Mouse (Mus musculus) hindbrain, embryonic 13.5 days (tissue): ENCODE results near the gene Lcn9. TPM values are rescaled to one million over a fixed set of nuclear protein-coding genes. Genes with fewer than 3 reads are reported as not detected.

ENCODE experiments used
- ATAC-seq: fragments of 200-750 bp; cut with Nextera tagmentation; 2 replicates; pipeline ENCODE4 v1.8.0; 2017; ENCODE audit warnings: moderate TSS enrichment; ENCODE audit not compliant: low FRiP score
- H3K27ac ChIP-seq: fragments of 300-500 bp; sonication (generic); 2 replicates; pipeline ENCODE4 v1.5.1; 2015; ENCODE audit warnings: inconsistent platforms, mild to moderate bottlenecking, moderate library complexity
- H3K27me3 ChIP-seq: fragments of 300-500 bp; sonication (generic); 2 replicates; pipeline ENCODE4 v1.6.1; 2015; ENCODE audit warnings: mild to moderate bottlenecking, inconsistent platforms
- H3K36me3 ChIP-seq: fragments of 300-500 bp; sonication (generic); 2 replicates; pipeline ENCODE4 v1.6.1; 2015; ENCODE audit warnings: mild to moderate bottlenecking, inconsistent platforms
- H3K4me1 ChIP-seq: fragments of 300-500 bp; sonication (generic); replicated peaks from 2 replicates; pipeline ENCODE4 v1.6.1; 2015; ENCODE audit warnings: inconsistent platforms
- H3K4me2 ChIP-seq: fragments of 300-500 bp; sonication (generic); 2 replicates; pipeline ENCODE4 v1.6.1; 2015; ENCODE audit warnings: inconsistent platforms, mild to moderate bottlenecking, moderate library complexity
- H3K4me3 ChIP-seq: fragments of 300-500 bp; sonication (generic); 2 replicates; pipeline ENCODE4 v1.5.1; 2015; ENCODE audit warnings: mild to moderate bottlenecking, inconsistent platforms
- H3K9ac ChIP-seq: fragments of 300-500 bp; sonication (generic); 2 replicates; pipeline ENCODE4 v1.6.1; 2015; ENCODE audit warnings: mild to moderate bottlenecking, inconsistent platforms
- H3K9me3 ChIP-seq: fragments of 300-500 bp; sonication (generic); 2 replicates; pipeline ENCODE4 v1.6.1; 2016; ENCODE audit warnings: inconsistent platforms
- WGBS: fragments of 180-500 bp; shearing (Covaris S2); methylation state at CpG from one replicate; pipeline ENCODE4 v1.1.7; 2015; 5-methylcytosine and 5-hydroxymethylcytosine counted together
- polyA plus RNA-seq: library from polyadenylated mRNA; unstranded; fragments of >200 nt; fragmentation: Nextera tagmentation; extraction: Ambion mirVana; gene quantifications from 2 replicates; pipeline ENCODE4 v1.2.1, GENCODE M21; 2015

The Lcn9 gene
- polyA plus RNA-seq, 1 experiment from 2014 or later: not detected

DNA sequence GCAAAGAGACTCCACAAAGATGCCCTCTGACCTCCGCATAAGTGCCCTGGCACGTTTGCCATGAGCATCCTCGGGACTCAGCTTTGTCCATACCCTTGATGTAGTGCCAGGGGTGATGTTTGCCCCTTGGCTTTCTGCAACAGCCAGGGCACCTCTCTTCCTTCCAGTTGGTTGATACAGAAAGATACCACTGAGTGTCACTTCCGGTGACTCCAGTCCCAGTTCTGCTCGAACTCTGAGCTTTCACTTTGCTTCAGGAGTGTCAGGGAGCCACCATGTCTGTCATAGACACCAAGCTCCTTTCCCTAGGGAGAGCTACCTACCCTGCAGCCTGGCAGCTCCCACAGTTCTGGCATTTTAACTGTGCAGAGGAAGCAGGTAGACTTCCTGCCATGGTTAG lies 31.0 kb downstream of the Lcn9 start:
- 70% methylated on average over 5 of the region's 5 CpGs for WGBS

DNA sequence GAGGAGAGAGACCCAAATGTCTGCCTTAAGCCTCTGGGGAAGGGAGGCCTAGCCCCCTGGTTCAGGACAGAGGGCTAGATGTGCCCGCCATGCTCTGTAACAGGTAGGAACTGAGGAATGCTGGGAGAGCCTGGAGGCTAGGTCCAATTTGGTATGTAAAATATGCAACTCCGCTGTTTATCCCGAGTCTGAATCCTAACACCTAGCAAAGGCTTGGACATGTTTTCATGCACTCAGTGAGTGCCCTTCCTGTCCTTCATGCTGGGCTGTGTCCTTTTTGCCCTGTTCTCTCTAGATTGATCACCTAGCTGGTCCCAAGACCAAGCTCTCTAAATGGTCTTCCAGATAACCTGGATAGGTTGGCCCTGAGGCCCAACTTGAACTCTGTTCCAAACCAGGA lies 36.9 kb downstream of the Lcn9 start:
- no peak for ATAC-seq

More for the DNA sequence above, 31.0 kb downstream of the Lcn9 start:
- Histone ChIP-seq H3K4me2 (no peak overlapping the region), H3K27me3 (no peaks in the 10 kb centered on the region), H3K4me3 (no peak overlapping the region), H3K4me1 (no peaks in the 10 kb centered on the region; the same call in 1 of the 2 replicates), H3K27ac (no peak overlapping the region), H3K9ac (no peak overlapping the region), H3K36me3 (no peaks in the 10 kb centered on the region), H3K9me3 (no peaks in the 10 kb centered on the region)
- ATAC-seq: no peak

DNA sequence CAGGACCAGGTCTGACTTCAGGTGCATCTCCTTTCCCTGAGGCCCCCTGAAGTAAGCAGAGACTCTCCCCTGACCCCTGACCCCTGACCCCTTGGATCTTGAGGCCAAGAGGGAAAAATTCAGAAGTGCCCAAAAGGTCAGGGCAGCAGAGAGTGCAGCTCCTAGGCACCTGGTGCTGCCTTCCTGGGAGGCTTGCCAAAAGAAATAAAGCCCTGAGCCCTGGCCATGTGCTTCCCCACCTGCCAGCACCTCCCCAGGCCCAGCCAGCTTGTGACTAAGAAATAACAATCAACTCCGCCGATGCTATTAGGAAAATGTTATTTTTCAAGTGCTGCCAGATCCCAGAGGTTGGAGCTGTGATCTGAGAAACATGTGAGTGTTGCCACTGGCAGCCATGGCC lies 39.1 kb downstream of the Lcn9 start:
- H3K9me3 ChIP-seq: no peaks in the 10 kb centered on the region
- no peak overlapping the region for H3K4me3 ChIP-seq
- peaks cover 43% of the 10 kb centered on the region for H3K27me3 ChIP-seq
- no peak overlapping the region for H3K9ac ChIP-seq
- WGBS: 73% methylated on average over 2 of the region's 2 CpGs
- ATAC-seq: no peak
- peaks cover 44% of the 10 kb centered on the region for H3K4me1 ChIP-seq
- H3K4me2 ChIP-seq: no peak overlapping the region
- H3K36me3 ChIP-seq: no peaks in the 10 kb centered on the region
- no peak overlapping the region for H3K27ac ChIP-seq

More for the DNA sequence above, 36.9 kb downstream of the Lcn9 start:
- H3K9me3 ChIP-seq: no peaks in the 10 kb centered on the region
- H3K9ac ChIP-seq: no peak overlapping the region
- 89% methylated on average over 3 of the region's 3 CpGs for WGBS
- H3K27ac ChIP-seq: no peak overlapping the region
- H3K4me1 ChIP-seq: peaks cover 27% of the 10 kb centered on the region
- H3K4me3 ChIP-seq: no peak overlapping the region
- H3K36me3 ChIP-seq: no peaks in the 10 kb centered on the region
- H3K4me2 ChIP-seq: no peak overlapping the region
- H3K27me3 ChIP-seq: peaks cover 27% of the 10 kb centered on the region

DNA sequence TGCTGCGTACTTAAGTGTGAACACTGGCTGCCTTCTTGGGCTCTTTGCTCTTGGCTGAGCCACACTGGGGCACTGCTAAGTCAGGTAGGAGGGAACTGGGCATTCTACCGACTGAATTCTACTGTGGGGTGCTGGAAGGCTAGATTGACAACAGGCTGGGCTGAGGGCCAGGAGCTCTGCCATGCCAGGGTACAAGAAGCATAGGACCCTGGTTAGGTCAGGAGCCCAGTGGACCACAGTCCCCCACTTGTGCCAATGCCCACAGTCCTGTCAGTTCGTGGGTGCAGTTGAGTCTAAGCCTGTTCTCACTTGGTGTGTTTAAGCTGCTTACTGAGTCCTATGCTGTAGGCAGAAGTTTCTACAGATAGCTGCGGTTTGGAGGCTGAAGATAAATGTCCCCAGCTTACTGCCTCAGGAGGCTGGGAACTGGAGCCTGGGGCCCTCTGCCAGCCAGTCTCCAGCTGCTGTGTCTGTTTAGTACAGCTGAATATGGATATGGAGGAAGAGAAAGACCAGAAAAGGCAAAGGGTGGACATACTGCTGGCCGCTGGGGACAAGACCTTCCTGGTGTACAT lies 39.8 kb downstream of the Lcn9 start:
- H3K27ac ChIP-seq: no peak overlapping the region
- no peaks in the 10 kb centered on the region for H3K9me3 ChIP-seq
- H3K27me3 ChIP-seq: peaks cover 43% of the 10 kb centered on the region
- H3K4me2 ChIP-seq: peak overlapping the region; percentile 97
- no peaks in the 10 kb centered on the region for H3K36me3 ChIP-seq
- peaks cover 44% of the 10 kb centered on the region for H3K4me1 ChIP-seq
- H3K9ac ChIP-seq: no peak overlapping the region
- peak overlapping the region; percentile 57 for H3K4me3 ChIP-seq
- WGBS: 69% methylated on average over 5 of the region's 5 CpGs
- ATAC-seq: no peak

DNA sequence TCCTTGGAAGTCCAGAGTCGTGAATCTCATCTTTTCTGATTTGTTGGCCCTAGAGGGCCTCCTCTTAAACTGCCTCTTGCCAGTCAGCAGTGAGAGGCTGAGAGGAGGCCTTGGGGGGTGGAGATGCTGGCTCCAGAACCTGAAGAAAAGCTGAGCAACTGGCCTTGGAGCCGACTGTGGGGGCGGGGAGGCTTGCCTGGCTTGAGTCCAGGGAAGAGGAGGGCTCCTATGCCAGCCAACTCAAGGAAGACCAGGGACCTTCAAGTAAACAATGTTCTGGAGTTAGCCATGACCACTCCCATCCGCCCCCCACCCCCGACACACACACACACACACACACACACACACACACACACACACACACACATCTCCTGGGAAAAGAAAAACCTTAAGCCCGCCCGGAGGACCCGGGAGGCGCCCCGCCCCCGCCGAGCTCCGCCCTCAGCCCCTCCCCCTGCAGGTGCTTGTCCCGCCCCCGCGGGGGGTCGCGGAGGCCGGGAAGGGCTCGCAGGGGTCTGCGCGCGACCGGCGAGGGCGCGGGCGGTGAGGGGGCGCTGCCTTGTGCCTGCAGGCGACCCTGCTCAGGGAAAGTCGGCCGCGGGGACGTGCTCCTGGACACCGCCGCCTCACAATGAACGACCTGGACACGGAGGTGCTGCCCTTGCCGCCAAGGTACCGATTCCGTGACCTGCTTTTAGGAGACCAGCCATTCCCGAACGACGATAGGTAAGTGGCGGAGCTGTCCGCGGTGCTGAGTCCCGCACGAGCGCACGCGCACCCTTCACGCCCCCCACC lies 40.6 kb downstream of the Lcn9 start, which contains the start of gene Kcnt1:
Kcnt1 (plus strand) TSS at position 398 of the 795 bp plus-strand sequence.
- Histone ChIP-seq H3K36me3 (no peaks in the 10 kb centered on the region), H3K4me1 (peaks cover 44% of the 10 kb centered on the region), H3K27ac (no peak within 1 kb of the TSS), H3K9me3 (no peaks in the 10 kb centered on the region), H3K27me3 (peaks cover 43% of the 10 kb centered on the region), H3K9ac (peak within 1 kb of the TSS; percentile 74), H3K4me3 (peak within 1 kb of the TSS; percentile 57), H3K4me2 (peak within 1 kb of the TSS; percentile 97)
- peak; percentile 62; the same call in 1 of the 2 replicates for ATAC-seq
- under 1% methylated on average over 45 of the region's 53 CpGs for WGBS

DNA sequence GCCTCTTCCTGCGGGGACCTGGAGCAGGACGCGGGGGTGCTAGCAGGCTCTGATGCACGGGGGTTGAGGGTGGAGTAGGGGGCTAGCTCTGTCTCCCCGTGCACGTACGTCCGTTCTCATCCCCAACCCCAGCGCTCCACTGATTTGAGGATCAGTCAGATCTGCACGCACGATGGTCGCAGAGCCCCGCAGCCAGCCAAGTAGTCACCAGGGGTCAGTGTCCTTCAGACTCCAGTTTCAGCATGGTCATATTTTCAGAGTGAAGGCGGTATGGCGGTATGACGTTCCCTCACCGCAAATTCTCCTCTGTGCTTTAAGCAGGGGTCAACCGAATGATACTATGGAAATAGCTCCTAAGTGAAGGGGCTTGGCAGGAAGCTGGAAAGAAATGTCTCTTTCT lies 41.3 kb downstream of the Lcn9 start:
- no peak for ATAC-seq
- 4% methylated on average over 18 of the region's 18 CpGs for WGBS
- Histone ChIP-seq H3K9me3 (no peaks in the 10 kb centered on the region), H3K27ac (no peak overlapping the region), H3K27me3 (peaks cover 43% of the 10 kb centered on the region), H3K4me3 (peak overlapping the region; percentile 57), H3K36me3 (no peaks in the 10 kb centered on the region), H3K9ac (peak overlapping the region; percentile 74), H3K4me2 (peak overlapping the region; percentile 97), H3K4me1 (peaks cover 44% of the 10 kb centered on the region)

DNA sequence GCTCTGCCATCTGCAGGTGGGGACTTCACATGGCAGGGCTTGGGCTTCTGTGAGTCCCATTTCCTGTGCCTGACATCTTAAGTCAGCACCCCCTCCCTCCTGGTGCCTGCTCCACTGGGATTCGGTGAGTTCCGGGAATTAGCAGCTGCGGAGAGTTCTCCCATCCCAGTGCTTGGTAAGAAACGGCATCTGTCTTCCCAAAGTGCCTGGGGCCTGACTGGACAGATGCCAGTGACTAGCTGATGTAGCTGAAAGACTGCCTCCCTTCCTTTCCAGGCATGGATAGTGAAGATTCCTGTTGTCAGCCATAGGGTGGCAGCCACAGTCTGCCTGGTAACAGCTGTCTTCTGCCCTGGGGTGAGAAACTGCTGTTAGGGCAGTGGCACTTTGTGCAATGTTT lies 42.5 kb downstream of the Lcn9 start:
- Histone ChIP-seq H3K9me3 (no peaks in the 10 kb centered on the region), H3K27me3 (peaks cover 43% of the 10 kb centered on the region), H3K9ac (no peak overlapping the region), H3K4me1 (peaks cover 44% of the 10 kb centered on the region), H3K4me2 (no peak overlapping the region), H3K4me3 (no peak overlapping the region), H3K27ac (peak overlapping the region; percentile 18; the same call in 1 of the 2 replicates), H3K36me3 (no peaks in the 10 kb centered on the region)
- ATAC-seq: peak; percentile 30; the same call in 1 of the 2 replicates
- WGBS: 14% methylated on average over 4 of the region's 4 CpGs

DNA sequence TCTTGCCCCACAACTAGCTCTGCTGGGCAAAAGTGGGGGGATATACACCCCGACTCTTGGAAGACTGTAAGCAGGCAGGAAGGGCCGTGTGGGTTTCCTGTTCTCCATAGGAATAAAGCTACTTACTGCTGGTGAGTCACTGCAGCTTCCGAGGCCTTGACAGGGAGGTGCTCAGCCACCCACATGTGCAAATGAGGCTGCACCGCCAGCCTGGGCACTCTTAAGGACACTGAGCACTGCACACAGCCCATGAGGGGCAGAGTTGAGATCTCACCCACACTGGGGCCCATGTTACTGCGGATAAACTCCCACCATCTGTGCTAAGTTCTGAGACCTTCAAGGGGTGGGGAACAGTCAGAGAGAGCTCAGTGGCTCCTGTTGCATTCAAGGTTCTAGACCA lies 43.7 kb downstream of the Lcn9 start:
- Histone ChIP-seq H3K36me3 (no peaks in the 10 kb centered on the region), H3K4me1 (peaks cover 44% of the 10 kb centered on the region), H3K9me3 (no peaks in the 10 kb centered on the region), H3K4me3 (no peak overlapping the region), H3K9ac (no peak overlapping the region), H3K27me3 (peaks cover 43% of the 10 kb centered on the region), H3K27ac (no peak overlapping the region), H3K4me2 (no peak overlapping the region)
- no peak for ATAC-seq
- WGBS: 63% methylated on average over 5 of the region's 5 CpGs

Other genes with a start within 250 kb of the Lcn9 start
- gene Mamdc4, start 248.3 kb upstream of the Lcn9 start, polyA plus RNA-seq: 2.3 and 2.6 TPM in 2 replicates
- gene Phpt1, start 247.9 kb upstream of the Lcn9 start, polyA plus RNA-seq: 179 and 182 TPM in 2 replicates
- gene Ajm1, start 241.4 kb upstream of the Lcn9 start, polyA plus RNA-seq: 8.1 and 8.2 TPM in 2 replicates
- 67.9 and 75.5 TPM in 2 replicates for gene Rabl6, start 214.6 kb upstream of the Lcn9 start, polyA plus RNA-seq
- 0.21 and 0.25 TPM in 2 replicates for gene Ccdc183, start 205.5 kb upstream of the Lcn9 start, polyA plus RNA-seq
- gene Tmem141, start 201.1 kb upstream of the Lcn9 start, polyA plus RNA-seq: 35.0 and 42.2 TPM in 2 replicates
- 2.5 and 3.3 TPM in 2 replicates for gene Fcna, start 195.1 kb upstream of the Lcn9 start, polyA plus RNA-seq
- gene Lcn8, start 170.0 kb upstream of the Lcn9 start, polyA plus RNA-seq: not detected in 2 replicates
- gene Lcn5, start 165.2 kb upstream of the Lcn9 start, polyA plus RNA-seq: not detected in 2 replicates
- not detected in 2 replicates for gene Lcn6, start 146.4 kb upstream of the Lcn9 start, polyA plus RNA-seq
- gene Lcn10, start 140.4 kb upstream of the Lcn9 start, polyA plus RNA-seq: not detected in 2 replicates
- not detected in 2 replicates for gene Obp2a, start 123.1 kb upstream of the Lcn9 start, polyA plus RNA-seq
- gene Bmyc, start 116.4 kb upstream of the Lcn9 start, polyA plus RNA-seq: 126 and 129 TPM in 2 replicates
- not detected in 2 replicates for gene Obp2b, start 86.1 kb upstream of the Lcn9 start, polyA plus RNA-seq
- not detected in 2 replicates for gene Lcn3, start 57.6 kb upstream of the Lcn9 start, polyA plus RNA-seq
- not detected in 2 replicates for gene Lcn11, start 46.1 kb upstream of the Lcn9 start, polyA plus RNA-seq
- gene Gm13539, start 40.9 kb upstream of the Lcn9 start, polyA plus RNA-seq: not detected in 2 replicates
- gene Glt6d1, start 7.3 kb upstream of the Lcn9 start, polyA plus RNA-seq: not detected in 2 replicates
- gene Sohlh1, start 24.1 kb downstream of the Lcn9 start, polyA plus RNA-seq: not detected in 2 replicates
- 11.1 TPM in 2 replicates for gene Kcnt1, start 40.6 kb downstream of the Lcn9 start, polyA plus RNA-seq
- 50.8 and 68.5 TPM in 2 replicates for gene Camsap1, start 160.1 kb downstream of the Lcn9 start, polyA plus RNA-seq
- 111 and 114 TPM in 2 replicates for gene Ubac1, start 198.6 kb downstream of the Lcn9 start, polyA plus RNA-seq